Mouse (Mus musculus) midbrain, embryonic 14.5 days (tissue): Measurements from ENCODE around the gene Xiap. TPM values are rescaled to one million over a fixed set of nuclear protein-coding genes. Genes with fewer than 3 reads are reported as not detected.
A peak's percentile ranks its signal among the peaks of the same experiment; 100 is the strongest.

ENCODE experiments used
- ATAC-seq: fragments of 200-750 bp; cut with Nextera tagmentation; 2 replicates; pipeline ENCODE4 v1.8.0; 2017; ENCODE audit warnings: moderate number of reproducible peaks, moderate library complexity; ENCODE audit not compliant: low FRiP score, low TSS enrichment
- DNase-seq: peaks from one replicate; pipeline ENCODE4 v3.0.0-alpha.2; 2015
- H3K27ac ChIP-seq: fragments of 300-500 bp; sonication (generic); replicated peaks from 2 replicates; pipeline ENCODE4 v1.5.1; 2014; ENCODE audit warnings: mild to moderate bottlenecking, low read depth, low read length, moderate library complexity
- H3K27me3 ChIP-seq: fragments of 300-500 bp; sonication (generic); 2 replicates; pipeline ENCODE4 v1.6.1; 2014; ENCODE audit warnings: low read length, control low read depth, mixed read lengths; ENCODE audit not compliant: control insufficient read depth, insufficient read depth
- H3K36me3 ChIP-seq: fragments of 300-500 bp; sonication (generic); 2 replicates; pipeline ENCODE4 v1.6.1; 2014; ENCODE audit warnings: low read length, control low read depth; ENCODE audit not compliant: control insufficient read depth, insufficient read depth
- H3K4me1 ChIP-seq: fragments of 300-500 bp; sonication (generic); 2 replicates; pipeline ENCODE4 v1.6.1; 2014; ENCODE audit warnings: mild to moderate bottlenecking, antibody characterized with exemption, low read length, control low read depth; ENCODE audit not compliant: control insufficient read depth, insufficient read depth
- H3K4me2 ChIP-seq: fragments of 300-500 bp; sonication (generic); 2 replicates; pipeline ENCODE4 v1.6.1; 2014; ENCODE audit warnings: mild to moderate bottlenecking, low read length, moderate library complexity
- H3K4me3 ChIP-seq: fragments of 300-500 bp; sonication (generic); replicated peaks from 2 replicates; pipeline ENCODE4 v1.5.1; 2014; ENCODE audit warnings: low read depth, low read length
- H3K9ac ChIP-seq: fragments of 300-500 bp; sonication (generic); replicated peaks from 2 replicates; pipeline ENCODE4 v1.6.1; 2014; ENCODE audit warnings: mild to moderate bottlenecking, low read length, moderate library complexity
- H3K9me3 ChIP-seq: fragments of 300-500 bp; sonication (generic); 2 replicates; pipeline ENCODE4 v1.6.1; 2016; ENCODE audit warnings: low read length, control low read depth, mixed read lengths; ENCODE audit not compliant: control insufficient read depth
- WGBS: fragments of 180-500 bp; shearing (Covaris S2); extraction: QIAGEN DNeasy Blood & Tissue Kit; methylation state at CpG from one replicate; pipeline ENCODE4 v1.1.7; 2014; 5-methylcytosine and 5-hydroxymethylcytosine counted together
- polyA plus RNA-seq: library from polyadenylated mRNA; unstranded; fragments of >200 nt; fragmentation: Nextera tagmentation; extraction: Ambion mirVana; gene quantifications from 2 replicates; pipeline ENCODE4 v1.2.1, GENCODE M21; 2014

Xiap gene
- polyA plus RNA-seq, 1 experiment from 2014 or later = 17.6 TPM

GRCm38 (mm10) chrX:42124963-42125697 is 65.7 kb downstream of the Xiap start:
- no peak overlapping the region for H3K9ac ChIP-seq
- H3K36me3 ChIP-seq = no peaks in the 10 kb centered on the region
- no peak overlapping the region for H3K27ac ChIP-seq
- H3K4me3 ChIP-seq = no peak overlapping the region
- H3K4me1 ChIP-seq = no peaks in the 10 kb centered on the region
- H3K27me3 ChIP-seq = no peaks in the 10 kb centered on the region
- WGBS = 71% methylated on average over 5 of the region's 5 CpGs
- ATAC-seq (no peak), DNase-seq (no peak)
- no peak overlapping the region for H3K4me2 ChIP-seq
- 0 out of 2 replicates have a peak, but pooled peaks cover 3% of the 10 kb centered on the region for H3K9me3 ChIP-seq

- H3K4me2 ChIP-seq = no peak overlapping the region
- no peak overlapping the region for H3K4me3 ChIP-seq
- no peaks in the 10 kb centered on the region for H3K27me3 ChIP-seq
- WGBS = 72% methylated on average over 9 of the region's 9 CpGs
- no peak overlapping the region for H3K9ac ChIP-seq
- no peak overlapping the region for H3K27ac ChIP-seq
- no peaks in the 10 kb centered on the region for H3K9me3 ChIP-seq
- no peaks in the 10 kb centered on the region for H3K4me1 ChIP-seq
- ATAC-seq (no peak), DNase-seq (no peak)
- no peaks in the 10 kb centered on the region for H3K36me3 ChIP-seq
Observed at GRCm38 (mm10) chrX:42139882-42140281, 80.4 kb downstream of the Xiap start.

- Histone ChIP-seq H3K4me1 (no peaks in the 10 kb centered on the region), H3K4me3 (no peak overlapping the region)
- 63% methylated on average over 3 of the region's 3 CpGs for WGBS
Observed at GRCm38 (mm10) chrX:42142620-42143019, 83.1 kb downstream of the Xiap start.

GRCm38 (mm10) chrX:42143991-42144390 is 84.5 kb downstream of the Xiap start:
- 87% methylated on average over 4 of the region's 4 CpGs for WGBS
- no peaks in the 10 kb centered on the region for H3K9me3 ChIP-seq
- no peaks in the 10 kb centered on the region for H3K36me3 ChIP-seq
- no peaks in the 10 kb centered on the region for H3K4me1 ChIP-seq
- DNase-seq (no peak), ATAC-seq (no peak)
- H3K9ac ChIP-seq = no peak overlapping the region
- no peak overlapping the region for H3K4me3 ChIP-seq
- no peak overlapping the region for H3K27ac ChIP-seq
- no peak overlapping the region for H3K4me2 ChIP-seq
- H3K27me3 ChIP-seq = no peaks in the 10 kb centered on the region

More at GRCm38 (mm10) chrX:42142620-42143019, 83.1 kb downstream of the Xiap start:
- DNase-seq (no peak), ATAC-seq (no peak)
- Histone ChIP-seq H3K27ac (no peak overlapping the region), H3K9me3 (no peaks in the 10 kb centered on the region), H3K4me2 (no peak overlapping the region), H3K27me3 (no peaks in the 10 kb centered on the region), H3K9ac (no peak overlapping the region), H3K36me3 (no peaks in the 10 kb centered on the region)

- 55% methylated on average over 5 of the region's 5 CpGs for WGBS
- peak overlapping the region; percentile 86; the same call in 1 of the 2 replicates for H3K27ac ChIP-seq
- no peaks in the 10 kb centered on the region for H3K9me3 ChIP-seq
- H3K27me3 ChIP-seq = no peaks in the 10 kb centered on the region
- DNase-seq (no peak), ATAC-seq (no peak)
- no peaks in the 10 kb centered on the region for H3K36me3 ChIP-seq
- H3K4me1 ChIP-seq = no peaks in the 10 kb centered on the region
- peak overlapping the region; percentile 53 for H3K4me2 ChIP-seq
- peak overlapping the region; percentile 43; the same call in 1 of the 2 replicates for H3K4me3 ChIP-seq
- no peak overlapping the region for H3K9ac ChIP-seq
Observed at GRCm38 (mm10) chrX:42148016-42148451, 88.6 kb downstream of the Xiap start.

- no peaks in the 10 kb centered on the region for H3K4me1 ChIP-seq
- no peaks in the 10 kb centered on the region for H3K27me3 ChIP-seq
- DNase-seq (peak; percentile 93), ATAC-seq (peak; percentile 80)
- H3K9me3 ChIP-seq = no peaks in the 10 kb centered on the region
- peak within 1 kb of the TSS; percentile 59 for H3K4me3 ChIP-seq
- 18% methylated on average over 74 of the region's 76 CpGs for WGBS
- H3K9ac ChIP-seq = peak within 1 kb of the TSS; percentile 88
- peak within 1 kb of the TSS; percentile 53 for H3K4me2 ChIP-seq
- peak within 1 kb of the TSS; percentile 99 for H3K27ac ChIP-seq
- H3K36me3 ChIP-seq = no peaks in the 10 kb centered on the region
Observed at GRCm38 (mm10) chrX:42148788-42149556, 89.5 kb downstream of the Xiap start, which contains the start of gene Stag2. TSS of gene Stag2 (plus strand) at chrX:42149317.

- Histone ChIP-seq H3K27ac (peak overlapping the region; percentile 99), H3K4me2 (peak overlapping the region; percentile 51), H3K4me3 (peak overlapping the region; percentile 59), H3K27me3 (no peaks in the 10 kb centered on the region), H3K4me1 (no peaks in the 10 kb centered on the region), H3K36me3 (no peaks in the 10 kb centered on the region), H3K9ac (peak overlapping the region; percentile 88), H3K9me3 (no peaks in the 10 kb centered on the region)
- DNase-seq = peak; percentile 77
- WGBS = 19% methylated on average over 58 of the region's 71 CpGs
- peak; percentile 70 for ATAC-seq
Observed at GRCm38 (mm10) chrX:42149557-42150345, 90.3 kb downstream of the Xiap start.

- H3K27me3 ChIP-seq = no peaks in the 10 kb centered on the region
- DNase-seq (peak; percentile 88), ATAC-seq (peak; percentile 88)
- H3K27ac ChIP-seq = peak overlapping the region; percentile 99
- H3K36me3 ChIP-seq = no peaks in the 10 kb centered on the region
- H3K4me2 ChIP-seq = peak overlapping the region; percentile 56
- H3K4me1 ChIP-seq = no peaks in the 10 kb centered on the region
- H3K9me3 ChIP-seq = no peaks in the 10 kb centered on the region
- peak overlapping the region; percentile 59 for H3K4me3 ChIP-seq
- WGBS = 22% methylated on average over 27 of the region's 40 CpGs
- H3K9ac ChIP-seq = peak overlapping the region; percentile 88
Observed at GRCm38 (mm10) chrX:42150346-42151023, 91.0 kb downstream of the Xiap start.
